ENCODE assay signal across 8 mouse cellular contexts in genomic region chr6:5380624-5381252, GRCm38 (mm10). TPM values are rescaled to one million over a fixed set of nuclear protein-coding genes. Genes with fewer than 3 reads are reported as not detected.
A peak's percentile ranks its signal among the peaks of the same experiment; 100 is the strongest.
DNase-seq lines count a peak whose midpoint lies in the region; ATAC-seq lines count a peak whose summit lies in the region.

No protein-coding gene starts in this region.

- H3K27me3 ChIP-seq in kidney, embryonic 14.5 days (ENCODE audit: control insufficient read depth, insufficient read depth, low read length) = no peaks in the 10 kb centered on the region
- no peaks in the 10 kb centered on the region for H3K27me3 ChIP-seq in embryonic facial prominence, embryonic 10.5 days (replicated peaks; ENCODE audit: low read depth, poor library complexity, severe bottlenecking)
- H3K27me3 ChIP-seq in hindbrain, embryonic 11.5 days (ENCODE audit: control insufficient read depth, insufficient read depth, low read length) = no peaks in the 10 kb centered on the region
- H3K27me3 ChIP-seq in midbrain, embryonic 15.5 days (replicated peaks) = no peaks in the 10 kb centered on the region

- no peak for DNase-seq in kidney, adult 18-20 months
- peak; percentile 80 for DNase-seq in embryonic facial prominence, embryonic 10.5 days (ENCODE audit: low spot score)
- peak; percentile 70 for DNase-seq in hindbrain, embryonic 11.5 days (ENCODE audit: low spot score)
- no peak for DNase-seq in cerebellum, adult 9-10 months
- DNase-seq in thymus, adult 18-20 months = no peak
- no peak for DNase-seq in adrenal gland, postnatal 25 days

- H3K9ac ChIP-seq in kidney, embryonic 14.5 days (ENCODE audit: low read depth, low read length) = no peak overlapping the region
- H3K9ac ChIP-seq in hindbrain, embryonic 11.5 days (ENCODE audit: low read depth, low read length) = no peak overlapping the region
- H3K9ac ChIP-seq in midbrain, embryonic 15.5 days = no peak overlapping the region

- WGBS in kidney, embryonic 14.5 days = 22% methylated on average over 9 of the region's 9 CpGs
- WGBS in embryonic facial prominence, embryonic 10.5 days = 7% methylated on average over 9 of the region's 9 CpGs
- 4% methylated on average over 9 of the region's 9 CpGs for WGBS in hindbrain, embryonic 11.5 days
- 6% methylated on average over 9 of the region's 9 CpGs for WGBS in midbrain, embryonic 15.5 days

- no peaks in the 10 kb centered on the region for H3K36me3 ChIP-seq in kidney, embryonic 14.5 days (ENCODE audit: control insufficient read depth, insufficient read depth, low read length)
- no peaks in the 10 kb centered on the region for H3K36me3 ChIP-seq in embryonic facial prominence, embryonic 10.5 days (replicated peaks)
- H3K36me3 ChIP-seq in hindbrain, embryonic 11.5 days (ENCODE audit: control insufficient read depth, insufficient read depth, low read length) = no peaks in the 10 kb centered on the region
- H3K36me3 ChIP-seq in midbrain, embryonic 15.5 days (replicated peaks) = no peaks in the 10 kb centered on the region

- no peaks in the 10 kb centered on the region for H3K9me3 ChIP-seq in kidney, embryonic 14.5 days (ENCODE audit: control insufficient read depth, low read length)
- no peaks in the 10 kb centered on the region for H3K9me3 ChIP-seq in embryonic facial prominence, embryonic 10.5 days
- no peaks in the 10 kb centered on the region for H3K9me3 ChIP-seq in hindbrain, embryonic 11.5 days (ENCODE audit: control insufficient read depth, low read length)
- H3K9me3 ChIP-seq in midbrain, embryonic 15.5 days = no peaks in the 10 kb centered on the region

- no peak for ATAC-seq in kidney, embryonic 14.5 days (ENCODE audit: low FRiP score, low TSS enrichment)
- peak; percentile 86 for ATAC-seq in hindbrain, embryonic 11.5 days (ENCODE audit: low FRiP score)
- peak; percentile 38 for ATAC-seq in midbrain, embryonic 15.5 days (replicated peaks)

- no peak overlapping the region for H3K27ac ChIP-seq in kidney, embryonic 14.5 days (ENCODE audit: low read depth, low read length)
- peak overlapping the region; percentile 86 for H3K27ac ChIP-seq in embryonic facial prominence, embryonic 10.5 days (replicated peaks)
- H3K27ac ChIP-seq in hindbrain, embryonic 11.5 days (ENCODE audit: low read depth, low read length) = peak overlapping the region; percentile 91
- peak overlapping the region; percentile 80 for H3K27ac ChIP-seq in midbrain, embryonic 15.5 days

- peaks cover 32% of the 10 kb centered on the region for H3K4me1 ChIP-seq in kidney, embryonic 14.5 days (ENCODE audit: control insufficient read depth, insufficient read depth, low read length)
- H3K4me1 ChIP-seq in embryonic facial prominence, embryonic 10.5 days = peaks cover 63% of the 10 kb centered on the region
- H3K4me1 ChIP-seq in hindbrain, embryonic 11.5 days (replicated peaks; ENCODE audit: control insufficient read depth, insufficient read depth, low read length) = peaks cover 15% of the 10 kb centered on the region
- H3K4me1 ChIP-seq in midbrain, embryonic 15.5 days = peaks cover 51% of the 10 kb centered on the region

- H3K4me3 ChIP-seq in kidney, embryonic 14.5 days (ENCODE audit: low read length) = no peak overlapping the region
- H3K4me3 ChIP-seq in embryonic facial prominence, embryonic 10.5 days = peak overlapping the region; percentile 39
- H3K4me3 ChIP-seq in hindbrain, embryonic 11.5 days (ENCODE audit: low read depth, low read length) = no peak overlapping the region
- no peak overlapping the region for H3K4me3 ChIP-seq in midbrain, embryonic 15.5 days

- H3K4me2 ChIP-seq in kidney, embryonic 14.5 days (replicated peaks; ENCODE audit: low read depth, low read length) = peak overlapping the region; percentile 43; the same call in 1 of the 2 replicates
- no peak overlapping the region for H3K4me2 ChIP-seq in hindbrain, embryonic 11.5 days (replicated peaks; ENCODE audit: low read depth, low read length)
- peak overlapping the region; percentile 51 for H3K4me2 ChIP-seq in midbrain, embryonic 15.5 days

RNA-seq across cellular contexts. Expression of gene Asb4, which starts 2.4 kb away (rescaled TPM):
- 32.3 and 40.6 TPM in 2 replicates for polyA plus RNA-seq in kidney, embryonic 14.5 days (2014; fragmentation: Nextera tagmentation; extraction: Ambion mirVana)
- polyA plus RNA-seq in embryonic facial prominence, embryonic 10.5 days (2016; fragmentation: Nextera tagmentation; extraction: Ambion mirVana) = 69.0 and 70.1 TPM in 2 replicates
- polyA plus RNA-seq in hindbrain, embryonic 11.5 days (2014; fragmentation: Nextera tagmentation; extraction: Ambion mirVana) = 24.5 and 28.7 TPM in 2 replicates
- polyA plus RNA-seq in midbrain, embryonic 15.5 days (2015; fragmentation: Nextera tagmentation; extraction: Ambion mirVana) = 17.5 and 17.6 TPM in 2 replicates
- total RNA-seq in adrenal gland, postnatal 25 days (2021) = 2.6 and 3.5 TPM in 2 replicates

Comparison
In these comparisons a context has a peak if more than half of its experiments do, and no peak if none do; other contexts are left out.
1. DNase-seq: peak in embryonic facial prominence, embryonic 10.5 days (single experiment) and hindbrain, embryonic 11.5 days (single experiment); none in kidney, adult 18-20 months (single experiment), cerebellum, adult 9-10 months (single experiment), thymus, adult 18-20 months (0 of 2) and adrenal gland, postnatal 25 days (single experiment).